Mouse (Mus musculus) lung, postnatal 14 days (tissue): Measurements from ENCODE around the gene Olfr48.

ENCODE experiments used
- DNase-seq: peaks from one replicate; pipeline ENCODE4 v3.0.0; 2021

The Olfr48 gene

GRCm38 (mm10) chr2:89848105-89848504 lies at the start of gene Olfr48:
Gene Olfr48, minus strand, starts transcription at chr2:89848205.
- no peak for DNase-seq

- no peak for DNase-seq
These were observed 30.1 kb upstream of the Olfr48 start, which contains the start of gene Olfr1257 for GRCm38 (mm10) chr2:89878137-89878536. Gene Olfr1257, plus strand, starts transcription at chr2:89878437.

DNA sequence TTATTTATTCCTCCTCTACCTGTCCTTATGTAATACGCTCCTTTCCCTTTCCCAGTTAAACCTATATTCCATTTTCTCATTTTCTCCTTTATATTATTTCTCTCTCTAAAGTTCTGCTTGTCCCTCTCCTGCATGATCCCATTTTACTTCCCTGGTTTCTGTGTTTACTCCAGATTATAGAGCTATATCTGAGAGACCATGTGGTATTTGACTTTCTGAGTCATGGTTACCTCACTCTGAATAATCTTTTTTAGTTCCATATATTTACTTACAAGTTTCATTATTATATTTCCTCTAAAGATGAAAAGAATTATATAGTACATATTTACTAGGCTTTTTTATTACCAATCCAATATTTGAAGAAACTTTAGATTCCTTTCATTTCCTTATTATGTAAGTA lies 1.2 kb upstream of the Olfr48 start:
- DNase-seq = no peak

- no peak for DNase-seq
These were observed 6.5 kb downstream of the Olfr48 start, which contains the start of gene Olfr1256 for GRCm38 (mm10) chr2:89841455-89841854. Gene Olfr1256, minus strand, starts transcription at chr2:89841555.

- no peak for DNase-seq
These were observed 27.8 kb downstream of the Olfr48 start for GRCm38 (mm10) chr2:89820216-89820615.

GRCm38 (mm10) chr2:89811751-89812150 lies 36.3 kb downstream of the Olfr48 start, which contains the start of gene Olfr1255:
Gene Olfr1255, plus strand, starts transcription at chr2:89812051.
- no peak for DNase-seq

- DNase-seq = no peak
These were observed 37.3 kb downstream of the Olfr48 start for GRCm38 (mm10) chr2:89810751-89811150.

- DNase-seq = no peak
These were observed 48.4 kb downstream of the Olfr48 start for GRCm38 (mm10) chr2:89799583-89799982.

DNA sequence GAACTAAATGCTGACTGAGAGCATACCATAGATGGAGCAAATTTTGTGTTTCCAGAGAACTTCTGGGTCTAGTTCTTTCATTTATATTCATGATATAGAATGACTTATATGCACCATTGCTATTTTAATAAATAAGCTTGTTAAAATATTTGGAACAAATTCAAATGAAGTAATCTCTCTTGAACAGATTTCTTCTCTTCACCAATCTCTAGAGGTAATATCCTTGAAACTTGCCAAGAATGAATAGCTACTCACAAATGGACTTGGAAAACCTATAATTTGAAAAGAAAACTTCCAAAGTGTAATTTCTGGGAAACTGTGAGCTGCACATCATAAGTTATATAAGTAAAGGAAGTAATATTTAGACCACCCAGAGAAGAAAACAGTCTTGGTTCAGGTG lies 54.5 kb downstream of the Olfr48 start, which contains the start of gene Olfr1254:
TSS of gene Olfr1254 (minus strand) at position 101 of the 400 bp plus-strand sequence.
- DNase-seq = no peak
